Mouse (Mus musculus) heart, adult 18-20 months (tissue): ENCODE measurements around the gene Scgb1b15. TPM values are rescaled to one million over a fixed set of nuclear protein-coding genes. Genes with fewer than 3 reads are reported as not detected.
"Not testable (repeated sequence)": the region's sequence is repeated elsewhere in the genome, so short reads cannot be mapped to it uniquely, and the experiment has no call there.

ENCODE experiments used
- DNase-seq, 2 experiments: peaks; one replicate each; pipeline ENCODE4 v3.0.0; 2021 to 2022; ENCODE audit warnings: mixed read lengths in 1 of 2
- long read RNA-seq, 2 experiments: library from polyadenylated mRNA; stranded (forward); transcript quantifications; one replicate each; pipeline ENCODE4 v2.0.0; 2021
- total RNA-seq, 2 experiments: library from RNA; stranded (reverse); gene quantifications; 2 replicates each; pipeline ENCODE4 v1.2.3; 2021

Scgb1b15 gene
- not detected for total RNA-seq
- long read RNA-seq, experiment 1, result 0 reads
- long read RNA-seq, experiment 2, result 0 reads

DNA sequence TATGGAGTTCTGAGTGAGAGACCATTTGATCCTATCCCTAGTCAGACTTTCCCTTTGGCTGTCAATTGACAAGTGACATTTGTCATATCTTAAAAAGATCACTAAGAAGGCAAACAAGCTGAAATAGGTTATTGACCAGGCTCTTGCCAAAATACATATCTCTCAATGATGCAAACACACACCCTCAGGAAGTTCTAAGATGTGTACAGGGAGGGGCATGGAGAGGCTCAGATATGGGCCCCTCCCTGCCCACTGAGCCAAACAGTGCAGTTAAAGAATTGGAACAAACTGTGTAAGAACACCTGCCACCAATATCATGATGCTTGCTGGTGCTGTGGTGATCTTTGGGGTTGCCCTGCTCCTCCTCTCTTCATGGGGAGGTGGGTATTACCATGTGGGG, at the start of gene Scgb1b15:
TSS of gene Scgb1b15 (plus strand) at position 301 of the 400 bp plus-strand sequence.
- not testable (repeated sequence) for DNase-seq

DNA sequence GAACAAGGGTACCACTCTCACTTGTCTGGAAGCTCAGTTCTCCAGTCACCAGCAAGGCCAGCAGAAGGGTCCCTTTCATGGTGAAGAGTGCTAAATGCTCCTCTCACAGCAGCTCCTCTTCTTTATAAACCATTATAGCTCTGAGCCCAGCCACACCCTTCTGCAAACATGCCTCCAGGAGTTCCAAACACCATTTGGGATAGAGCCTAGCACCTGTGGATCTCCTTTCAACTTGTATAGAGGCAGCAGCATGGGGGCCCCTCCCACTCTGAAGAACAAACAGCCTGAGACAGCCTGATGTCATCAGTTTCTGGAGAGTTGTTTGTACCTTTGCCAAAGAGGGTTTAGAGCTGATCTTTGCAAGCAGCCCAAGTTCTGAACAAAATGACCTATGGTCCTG, 6.8 kb upstream of the Scgb1b15 start, which contains the start of gene Scgb2b15:
TSS of gene Scgb2b15 (minus strand) at position 101 of the 400 bp plus-strand sequence.
- DNase-seq, result not testable (repeated sequence)

Other genes with a start within 250 kb of the Scgb1b15 start
- gene Scgb2b15, start 6.9 kb upstream of the Scgb1b15 start, total RNA-seq, result not detected
- gene Scgb2b17, start 220.0 kb downstream of the Scgb1b15 start, total RNA-seq, result not detected
- not detected for gene Scgb1b17, start 226.9 kb downstream of the Scgb1b15 start, total RNA-seq